Mouse (Mus musculus) G1E (cell line): Measurements from ENCODE around the gene Wdfy3. TPM values are rescaled to one million over a fixed set of nuclear protein-coding genes. Genes with fewer than 3 reads are reported as not detected.

ENCODE experiments used
- ATAC-seq: 2 replicates; pipeline ENCODE4 v1.8.0; 2016; ENCODE audit warnings: mild to moderate bottlenecking; ENCODE audit not compliant: insufficient number of reproducible peaks, poor library complexity, low FRiP score, severe bottlenecking; ENCODE audit errors: extremely low read depth
- DNase-seq: peaks from one replicate; pipeline ENCODE4 v3.0.0; 2012; ENCODE audit warnings: low spot score
- H3K27me3 ChIP-seq: 2 replicates; pipeline ENCODE4 v1.6.1; 2012; ENCODE audit warnings: mild to moderate bottlenecking, low read length, inconsistent platforms; ENCODE audit not compliant: insufficient read depth
- H3K36me3 ChIP-seq: replicated peaks from 2 replicates; pipeline ENCODE3; 2012; ENCODE audit warnings: mild to moderate bottlenecking, inconsistent platforms
- H3K4me1 ChIP-seq: 2 replicates; pipeline ENCODE4 v1.6.1; 2012; ENCODE audit warnings: low read depth, low read length, inconsistent platforms, mixed read lengths; ENCODE audit not compliant: insufficient read depth
- H3K4me3 ChIP-seq: 2 replicates; pipeline ENCODE4 v1.5.1; 2012; ENCODE audit warnings: low read depth, mild to moderate bottlenecking, inconsistent platforms, low read length, moderate library complexity, mixed read lengths
- H3K9me3 ChIP-seq: replicated peaks from 2 replicates; pipeline ENCODE4 v1.6.1; 2012; ENCODE audit warnings: inconsistent platforms
- CTCF ChIP-seq: IDR thresholded peaks from 2 replicates; pipeline ENCODE4 v1.5.1; 2012; ENCODE audit warnings: low read depth, low read length, inconsistent platforms, mixed read lengths
- GATA1 ChIP-seq: IDR thresholded peaks from 2 replicates; pipeline ENCODE4 v1.6.1; 2012; ENCODE audit warnings: borderline replicate concordance, low read length, inconsistent platforms, mixed read lengths
- GATA2 ChIP-seq: IDR thresholded peaks from 2 replicates; pipeline ENCODE4 v1.6.1; 2012; ENCODE audit warnings: low read depth, low read length, inconsistent platforms, borderline replicate concordance
- POLR2AphosphoS5 ChIP-seq: IDR thresholded peaks from 2 replicates; pipeline ENCODE4 v1.6.1; 2012; ENCODE audit warnings: low read depth, low read length, inconsistent platforms; ENCODE audit not compliant: insufficient replicate concordance
- TAL1 ChIP-seq: conservative IDR thresholded peaks from 2 replicates; pipeline ENCODE4 v1.6.1; 2012; ENCODE audit warnings: low read depth, low read length, inconsistent platforms, mixed read lengths
- polyA plus RNA-seq: library from polyadenylated mRNA; stranded (reverse); fragments of >175 nt; gene quantifications from 2 replicates; pipeline ENCODE4 v1.2.3, GENCODE M21; 2012
- total RNA-seq, 2 experiments: library from RNA; stranded (forward) in 1 of 2; stranded (reverse) in 1 of 2; fragments of 200-1000 nt in 1 of 2; fragments of >200 nt in 1 of 2; fragmentation: Nextera tagmentation in 1 of 2; gene quantifications; 2 replicates each; pipeline ENCODE4 v1.2.3; 2014 to 2017

The Wdfy3 gene
- total and polyA plus RNA-seq, 3 experiments = 0.05 TPM; not detected in 2

DNA sequence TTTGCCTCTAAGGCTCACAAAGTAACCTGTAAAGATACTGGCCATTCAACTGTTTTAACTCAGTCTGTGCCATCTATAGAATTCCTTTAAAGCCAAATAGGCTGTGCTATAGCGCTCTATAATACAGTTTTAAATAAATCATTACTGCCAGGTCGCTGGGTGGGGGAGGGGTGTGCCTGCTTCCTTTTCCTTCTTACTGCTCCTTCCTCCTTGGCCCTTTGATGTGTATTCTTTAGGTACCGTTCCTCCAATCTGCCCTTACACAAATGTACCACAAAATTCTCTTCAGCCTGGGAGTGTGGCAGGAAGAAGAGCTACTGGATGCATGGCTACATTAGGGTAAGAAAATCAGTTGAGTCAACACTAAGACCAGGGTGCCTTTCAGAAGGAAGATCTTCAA, 1.5 kb upstream of the Wdfy3 start:
- no peak overlapping the region for H3K4me3 ChIP-seq
- no peaks in the 10 kb centered on the region for H3K4me1 ChIP-seq
- DNase-seq (no peak), ATAC-seq (no peak)
- H3K9me3 ChIP-seq = peaks cover 48% of the 10 kb centered on the region
- TF ChIP-seq POLR2AphosphoS5 = no peak
- no peak for TF ChIP-seq TAL1
- no peak for TF ChIP-seq CTCF
- no peak for TF ChIP-seq GATA2
- no peaks in the 10 kb centered on the region for H3K27me3 ChIP-seq
- no peaks in the 10 kb centered on the region for H3K36me3 ChIP-seq

DNA sequence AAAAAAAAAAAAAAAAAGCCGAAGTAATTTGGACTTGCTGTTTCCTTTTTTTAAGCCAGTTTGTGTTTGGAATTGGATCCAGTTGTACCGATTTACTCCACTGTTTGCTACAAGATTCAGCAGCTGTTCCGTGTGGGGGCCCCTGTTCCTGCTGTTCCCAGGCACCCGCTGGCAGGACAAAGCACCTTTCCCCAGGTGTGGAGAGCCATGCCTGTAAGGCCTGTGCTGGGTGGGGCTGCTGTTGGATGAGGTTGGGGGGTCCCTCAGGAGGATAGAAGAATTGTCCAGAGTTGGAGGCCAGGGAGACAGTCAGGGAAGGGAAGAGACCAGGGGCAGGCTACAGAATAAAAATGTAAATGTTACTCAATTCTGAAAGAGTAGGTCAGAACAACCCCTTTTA, 1.1 kb upstream of the Wdfy3 start:
- DNase-seq = no peak
- no peak overlapping the region for H3K4me3 ChIP-seq

DNA sequence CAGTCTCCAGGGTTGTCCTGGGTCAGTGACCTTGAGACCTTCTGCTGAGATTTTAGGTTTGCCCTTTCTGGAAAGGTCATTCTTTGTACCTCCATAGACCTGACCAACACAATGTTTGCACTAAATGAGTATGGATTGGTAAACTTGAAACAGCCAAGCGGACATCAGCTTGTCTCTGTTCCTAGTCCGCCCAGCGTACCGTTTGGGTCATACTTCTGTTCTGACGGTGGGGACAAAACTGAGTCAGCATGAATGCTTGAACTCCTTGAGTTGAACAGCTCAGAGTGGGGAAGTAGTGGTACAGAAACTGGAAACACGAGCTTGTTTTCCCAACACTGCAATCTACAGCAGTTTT, 670 bp upstream of the Wdfy3 start:
- Histone ChIP-seq H3K9me3 (peaks cover 44% of the 10 kb centered on the region), H3K4me1 (no peaks in the 10 kb centered on the region), H3K36me3 (no peaks in the 10 kb centered on the region), H3K27me3 (no peaks in the 10 kb centered on the region), H3K4me3 (no peak overlapping the region; the same call in 1 of the 2 replicates)
- TF ChIP-seq CTCF (no peak), GATA2 (no peak), GATA1 (no peak), TAL1 (no peak), POLR2AphosphoS5 (no peak)
- no peak for ATAC-seq
- DNase-seq = no peak

More for the DNA sequence above, 1.1 kb upstream of the Wdfy3 start:
- H3K27me3 ChIP-seq = no peaks in the 10 kb centered on the region
- H3K9me3 ChIP-seq = peaks cover 43% of the 10 kb centered on the region
- TF ChIP-seq POLR2AphosphoS5 = no peak
- no peak for TF ChIP-seq GATA1
- no peak for TF ChIP-seq CTCF
- no peak for TF ChIP-seq TAL1
- no peak for TF ChIP-seq GATA2
- no peak for ATAC-seq
- no peaks in the 10 kb centered on the region for H3K4me1 ChIP-seq
- H3K36me3 ChIP-seq = no peaks in the 10 kb centered on the region

DNA sequence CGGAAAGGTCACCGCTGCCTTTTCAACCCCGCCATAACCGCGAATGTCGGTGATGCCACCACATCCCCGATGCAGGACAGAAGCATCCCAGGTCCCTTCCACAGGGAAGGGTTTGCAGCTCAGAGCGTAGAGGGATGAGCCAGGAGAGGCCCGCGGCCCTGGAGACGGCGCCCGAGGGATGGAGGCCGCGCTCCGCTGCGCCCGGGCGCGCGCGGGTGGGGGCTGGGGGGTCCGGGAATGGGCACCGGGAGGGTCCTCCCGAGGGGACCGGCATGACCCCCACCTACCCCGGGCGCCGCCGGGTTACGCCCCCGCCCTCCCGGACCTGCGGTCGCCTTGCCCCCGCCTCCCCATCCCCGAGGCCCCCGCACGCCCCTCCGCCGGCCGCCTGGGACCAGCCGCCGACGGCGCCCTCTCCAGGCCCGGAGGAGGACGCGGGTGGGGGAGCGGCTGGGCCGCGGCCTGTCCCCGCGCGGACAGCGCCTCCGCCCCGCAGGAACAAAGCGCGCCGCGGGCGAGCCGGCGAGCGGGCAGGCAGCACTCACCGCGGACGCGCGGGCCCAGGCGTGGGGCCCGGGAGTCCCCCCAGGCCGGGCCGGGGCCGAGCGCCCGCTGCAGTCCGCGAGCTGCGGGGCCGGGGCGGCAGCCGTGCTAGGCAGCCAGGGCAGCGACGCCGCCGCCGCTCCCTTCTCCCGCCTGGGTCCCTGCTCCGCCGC, 512 bp downstream of the Wdfy3 start:
- TF ChIP-seq POLR2AphosphoS5 = no peak
- no peak for TF ChIP-seq GATA2
- TF ChIP-seq TAL1 = no peak
- TF ChIP-seq CTCF = no peak
- TF ChIP-seq GATA1 = no peak
- Histone ChIP-seq H3K9me3 (peaks cover 46% of the 10 kb centered on the region), H3K4me1 (no peaks in the 10 kb centered on the region), H3K36me3 (no peaks in the 10 kb centered on the region), H3K27me3 (no peaks in the 10 kb centered on the region), H3K4me3 (no peak overlapping the region; the same call in 1 of the 2 replicates)
- no peak for DNase-seq
- no peak for ATAC-seq

- no peaks in the 10 kb centered on the region for H3K4me1 ChIP-seq
Observed at GRCm38 (mm10) chr5:102066458-102066857, 3.3 kb downstream of the Wdfy3 start.

GRCm38 (mm10) chr5:102063013-102063752, 6.5 kb downstream of the Wdfy3 start:
- DNase-seq (no peak), ATAC-seq (no peak)
- Histone ChIP-seq H3K36me3 (no peaks in the 10 kb centered on the region), H3K4me1 (no peaks in the 10 kb centered on the region), H3K9me3 (peaks cover 41% of the 10 kb centered on the region), H3K4me3 (no peak overlapping the region), H3K27me3 (no peaks in the 10 kb centered on the region)
- no peak for TF ChIP-seq TAL1
- TF ChIP-seq GATA2 = no peak
- no peak for TF ChIP-seq CTCF
- no peak for TF ChIP-seq GATA1
- TF ChIP-seq POLR2AphosphoS5 = no peak

More at GRCm38 (mm10) chr5:102066458-102066857, 3.3 kb downstream of the Wdfy3 start:
- peaks cover 59% of the 10 kb centered on the region for H3K9me3 ChIP-seq
- no peak for DNase-seq
- no peak for ATAC-seq
- H3K27me3 ChIP-seq = no peaks in the 10 kb centered on the region
- TF ChIP-seq CTCF = no peak
- TF ChIP-seq GATA2 = no peak
- TF ChIP-seq GATA1 = no peak
- no peak for TF ChIP-seq POLR2AphosphoS5
- TF ChIP-seq TAL1 = no peak
- H3K4me3 ChIP-seq = no peak overlapping the region
- H3K36me3 ChIP-seq = no peaks in the 10 kb centered on the region
